Mouse (Mus musculus) gastrocnemius, postnatal 25 days (tissue): ENCODE results near the gene Setd5. TPM values are rescaled to one million over a fixed set of nuclear protein-coding genes. Genes with fewer than 3 reads are reported as not detected.

Experiments
- DNase-seq: peaks from one replicate; pipeline ENCODE4 v3.0.0; 2022
- total RNA-seq, 2 experiments: library from RNA; stranded (reverse); gene quantifications; 1 replicate in 1 of 2; 2 replicates in 1 of 2; pipeline ENCODE4 v1.2.3; 2021

The Setd5 gene
- total RNA-seq, 2 experiments from 2014 or later = 23.0 to 26.0 TPM

GRCm38 (mm10) chr6:113193765-113194460 is 116.7 kb downstream of the Setd5 start:
- no peak for DNase-seq

GRCm38 (mm10) chr6:113194517-113194840 is 117.3 kb downstream of the Setd5 start:
- DNase-seq = no peak

- DNase-seq = no peak
These were observed 117.9 kb downstream of the Setd5 start, which contains the start of gene Lhfpl4 for GRCm38 (mm10) chr6:113194841-113195595. Gene Lhfpl4, minus strand, starts transcription at chr6:113195384.

- DNase-seq = no peak
These were observed 118.4 kb downstream of the Setd5 start for GRCm38 (mm10) chr6:113195596-113195992.

Other genes with a start within 250 kb of the Setd5 start
- gene Srgap3, start 130.1 kb upstream of the Setd5 start, total RNA-seq = 1 to 10 TPM; 1.8 to 2.1 TPM
- 10 to 100 TPM; 13.6 to 14.6 TPM for gene Thumpd3, start 31.1 kb upstream of the Setd5 start, total RNA-seq
- gene Lhfpl4, start 118.0 kb downstream of the Setd5 start, total RNA-seq = under 1 TPM; 0.38 to 0.54 TPM
- gene Mtmr14, start 160.5 kb downstream of the Setd5 start, total RNA-seq = 10 to 100 TPM; 13.2 to 14.5 TPM
- not detected for gene Cpne9, start 204.9 kb downstream of the Setd5 start, total RNA-seq
- gene Brpf1, start 229.8 kb downstream of the Setd5 start, total RNA-seq = 1 to 10 TPM; 7.8 to 8.3 TPM
- 1 to 10 TPM; 4.0 to 6.0 TPM for gene Ogg1, start 249.6 kb downstream of the Setd5 start, total RNA-seq